In genomic region chr2:172782686-172783085, GRCm38 (mm10) we compare ENCODE assay signal across 19 mouse cellular contexts.
DNase-seq lines count a peak whose midpoint lies in the region.
"Had no signal": no experiment of that assay in that cellular context is flagged by ENCODE, and none has a peak within 500 bp of the region (broad histone marks: within the 10 kb centered on the region; RNA-seq: fewer than 3 reads in every experiment).

No protein-coding gene starts in this region.

- DNase-seq in embryo, embryonic 10 days (ENCODE audit: low spot score): peak; percentile 54
- DNase-seq in embryo, embryonic 9.5 days (ENCODE audit: extremely low spot score): no peak
- peak; percentile 42 for DNase-seq in embryo, embryonic 10.5 days (ENCODE audit: low spot score)
- peak; percentile 66 for DNase-seq in embryonic facial prominence, embryonic 10.5 days (ENCODE audit: low spot score)
- no peak for DNase-seq in natural killer cell, adult 2 months (ENCODE audit: low spot score in 2 of 2)
- DNase-seq: adrenal gland, adult 8-10 months; adrenal gland, postnatal 14 days; B cell, adult 2 months; cerebellum, adult 11 months; cerebellum, adult 18-20 months; cerebellum, adult 8-10 months; cerebellum, adult 9-11 months; cerebellum, postnatal 14 days; cerebellum, postnatal 36 days; forebrain, postnatal 0 days had no signal

- WGBS in embryonic facial prominence, embryonic 10.5 days: 33% methylated on average over 10 of the region's 10 CpGs

- no peak overlapping the region for H3K27ac ChIP-seq in embryonic facial prominence, embryonic 10.5 days (replicated peaks)
- H3K27ac ChIP-seq: embryonic facial prominence, embryonic 12.5 days; forebrain, embryonic 13.5 days; forebrain, embryonic 15.5 days had no signal

- H3K36me3 ChIP-seq in embryonic facial prominence, embryonic 10.5 days (replicated peaks): no peaks in the 10 kb centered on the region
- H3K36me3 ChIP-seq: embryonic facial prominence, embryonic 12.5 days; forebrain, embryonic 15.5 days; G1E had no signal

- peaks cover 69% of the 10 kb centered on the region for H3K4me1 ChIP-seq in embryonic facial prominence, embryonic 10.5 days

- H3K9me3 ChIP-seq in embryonic facial prominence, embryonic 10.5 days: peaks cover 13% of the 10 kb centered on the region
- H3K9me3 ChIP-seq: forebrain, embryonic 13.5 days had no signal

- H3K27me3 ChIP-seq in embryonic facial prominence, embryonic 10.5 days (replicated peaks; ENCODE audit: low read depth, poor library complexity, severe bottlenecking): peaks cover 47% of the 10 kb centered on the region

- H3K4me3 ChIP-seq in embryonic facial prominence, embryonic 10.5 days: no peak overlapping the region
- H3K4me3 ChIP-seq: embryonic facial prominence, embryonic 12.5 days; forebrain, embryonic 13.5 days; forebrain, embryonic 15.5 days had no signal

Comparison
In these comparisons a context has a peak if more than half of its experiments do, and no peak if none do; other contexts are left out.
1. DNase-seq: peak in embryo, embryonic 10 days (single experiment), embryo, embryonic 10.5 days (single experiment) and embryonic facial prominence, embryonic 10.5 days (single experiment); none in embryo, embryonic 9.5 days (single experiment) and natural killer cell, adult 2 months (0 of 2).